Mouse (Mus musculus): ENCODE measurements at regions not wholly inside any gene's neighbourhood (a gene's known extent, or its start where the extent isn't known, plus 50 kb on each side); places are given as distances from the start of the nearest gene placed in this dataset.

DNA sequence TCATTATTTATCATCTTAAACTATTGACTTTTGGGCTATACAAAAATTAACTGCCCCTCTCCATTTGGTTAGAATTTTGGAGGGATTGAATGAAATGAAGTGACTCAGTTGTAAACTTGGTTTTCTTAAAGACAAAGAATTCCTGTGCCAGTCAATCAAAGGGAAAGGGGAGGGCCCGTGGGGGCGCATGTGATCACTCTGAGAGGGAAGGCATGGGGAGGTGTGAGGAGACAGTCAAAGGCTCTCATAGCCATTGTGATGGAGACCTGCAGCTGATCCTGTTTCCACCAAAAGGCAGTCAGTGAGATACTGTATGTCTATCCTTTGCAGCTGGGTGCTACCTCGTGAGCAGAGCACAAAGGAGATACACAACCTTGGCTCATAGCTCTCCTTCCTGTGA lies 156.6 kb upstream of the Slc24a2 start:
- DNase-seq (ENCODE audit: low read depth, low spot score): no peak

GRCm38 (mm10) chr4:87386271-87386670 lies 156.0 kb upstream of the Slc24a2 start:
- DNase-seq (ENCODE audit: low read depth, low spot score): no peak

GRCm38 (mm10) chr4:87385221-87385739 lies 155.0 kb upstream of the Slc24a2 start:
- DNase-seq (ENCODE audit: low read depth, low spot score): no peak

DNA sequence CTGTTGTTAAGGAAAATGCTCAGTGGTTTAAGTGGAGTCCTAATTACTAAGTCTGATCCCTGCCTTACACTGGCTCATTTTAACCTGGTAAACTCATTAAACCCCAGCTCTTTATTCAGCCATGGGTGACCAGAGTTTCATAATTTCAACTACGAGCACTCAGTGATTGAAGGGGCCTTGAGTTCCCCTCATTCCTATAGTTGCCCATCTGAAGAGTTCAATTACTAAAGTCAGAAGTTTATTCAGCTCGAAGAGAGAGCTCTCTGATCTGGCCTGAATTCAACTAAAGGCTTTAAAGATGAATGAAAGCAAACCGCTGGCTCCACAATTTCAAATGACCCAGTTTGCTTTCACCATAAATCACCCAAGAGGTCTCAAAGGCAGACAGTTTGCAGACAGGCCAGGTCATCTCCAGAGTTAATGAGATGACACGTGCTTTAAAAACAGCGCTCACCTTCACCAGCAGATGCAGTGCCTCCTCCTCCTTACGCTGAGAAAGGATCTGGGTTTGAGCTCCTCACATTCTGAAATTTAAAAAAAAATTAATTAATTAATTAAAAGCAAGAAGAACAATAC lies 154.3 kb upstream of the Slc24a2 start:
- no peak for DNase-seq (ENCODE audit: low read depth, low spot score)

- no peak for DNase-seq (ENCODE audit: low read depth, low spot score)
Observed at GRCm38 (mm10) chr4:87380716-87381115, 150.4 kb upstream of the Slc24a2 start.

DNA sequence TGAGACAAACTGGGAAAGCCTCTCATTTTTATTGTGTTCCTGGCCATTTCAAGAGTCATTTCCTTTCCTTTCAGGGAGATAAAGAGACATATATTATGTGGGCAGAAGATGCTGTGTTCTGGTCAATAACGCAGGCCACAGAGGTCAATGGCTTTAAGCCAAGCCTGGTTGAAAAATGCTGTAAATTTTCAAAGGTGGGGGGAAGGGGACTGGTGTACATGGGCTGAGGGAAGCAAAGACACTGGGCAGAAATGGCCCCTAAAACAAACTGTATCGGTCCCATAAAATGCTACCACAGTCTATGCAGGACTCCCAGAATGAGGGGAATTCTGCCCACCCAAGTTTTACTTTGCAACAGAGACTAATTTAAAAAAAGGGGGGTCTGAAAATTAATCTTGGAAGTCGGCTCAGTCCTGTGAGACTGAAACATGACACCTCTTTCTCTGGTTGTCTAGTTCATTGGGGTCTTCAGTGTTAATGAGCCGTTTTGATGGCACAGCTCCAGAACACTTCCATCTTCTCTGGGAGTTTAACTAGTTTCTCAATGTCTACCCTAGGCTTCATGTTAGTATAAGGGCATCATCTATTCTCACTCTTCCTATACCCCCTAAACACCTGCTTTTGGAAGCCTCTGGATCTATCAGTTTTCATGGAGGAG lies 149.4 kb upstream of the Slc24a2 start:
- no peak for DNase-seq (ENCODE audit: low read depth, low spot score)

DNA sequence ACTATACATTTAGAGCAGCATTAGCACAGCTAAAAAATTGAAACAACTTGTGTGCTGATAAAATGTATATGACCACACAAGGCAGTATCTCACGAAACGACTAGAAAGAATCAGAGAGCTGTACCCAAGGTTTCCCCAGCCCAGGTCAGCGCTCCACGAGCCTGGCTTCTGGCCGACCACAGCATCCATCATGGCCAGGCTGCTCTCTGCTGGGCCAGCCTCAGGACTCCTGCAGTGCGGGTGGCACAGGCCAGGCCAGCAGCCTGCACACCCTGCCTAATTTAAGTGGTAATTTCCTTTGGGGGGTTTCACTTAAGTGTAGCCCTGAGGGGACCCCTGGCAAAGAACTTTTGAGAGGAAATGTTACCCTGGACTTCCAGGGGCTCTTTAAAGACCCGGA lies 141.7 kb upstream of the Slc24a2 start:
- no peak for DNase-seq (ENCODE audit: low read depth, low spot score)

GRCm38 (mm10) chr4:87369626-87370234 lies 139.5 kb upstream of the Slc24a2 start:
- DNase-seq (ENCODE audit: low read depth, low spot score): no peak

- no peak for DNase-seq (ENCODE audit: low read depth, low spot score)
Observed at GRCm38 (mm10) chr4:87368413-87369160, 138.3 kb upstream of the Slc24a2 start.

DNA sequence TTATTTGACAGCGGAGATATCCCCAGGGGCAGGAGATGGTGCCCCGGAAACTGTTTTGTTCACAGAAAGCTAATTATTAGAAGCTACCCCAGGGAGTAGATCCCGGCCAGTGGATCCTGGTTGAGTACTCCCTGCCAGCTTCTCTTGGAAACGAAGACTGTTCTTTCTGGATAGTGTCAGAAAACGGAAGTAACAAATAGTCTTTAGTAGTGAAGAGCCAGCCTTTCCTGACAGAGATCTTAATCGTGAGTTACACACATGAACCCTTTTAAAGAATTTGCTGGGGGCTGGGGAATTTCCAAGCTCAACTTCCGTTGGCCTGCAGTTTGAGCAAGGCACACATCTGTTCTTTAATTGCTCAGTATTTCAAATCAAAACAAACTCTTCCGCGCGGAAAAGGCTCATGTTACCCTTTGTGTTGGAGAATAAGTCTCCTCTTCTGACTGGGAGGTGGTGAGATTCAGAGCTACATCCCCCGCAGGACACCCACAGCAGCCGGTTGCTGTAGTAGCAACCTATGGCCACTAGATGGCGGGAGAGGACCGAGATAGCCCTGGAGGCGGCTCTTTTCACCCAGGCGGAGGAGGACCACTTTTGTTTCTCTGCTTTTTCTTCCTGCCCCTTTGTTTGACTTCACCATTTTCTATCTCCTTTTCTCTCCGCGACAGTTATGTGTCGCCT lies 137.6 kb upstream of the Slc24a2 start:
- DNase-seq (ENCODE audit: low read depth, low spot score): peak; percentile 2

DNA sequence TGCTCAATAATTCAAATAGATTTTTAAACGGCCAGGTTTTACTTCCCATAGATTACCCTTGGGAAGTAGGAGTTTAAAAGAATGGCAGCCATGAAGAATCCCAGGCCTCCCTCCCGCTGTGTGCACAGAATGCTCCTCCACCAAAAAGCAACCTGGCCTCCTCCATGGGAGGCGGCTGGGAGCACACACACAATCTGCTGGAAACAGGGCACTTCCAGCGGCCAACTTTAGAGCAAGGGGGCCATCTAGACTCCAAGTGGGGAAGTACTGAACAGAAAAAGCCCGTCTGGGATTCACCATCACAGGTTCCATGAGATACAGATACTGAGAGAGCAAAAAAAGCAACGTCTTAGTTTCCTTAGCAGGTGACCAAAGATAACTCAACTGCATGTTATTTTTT lies 131.9 kb upstream of the Slc24a2 start:
- no peak for DNase-seq (ENCODE audit: low read depth, low spot score)

DNA sequence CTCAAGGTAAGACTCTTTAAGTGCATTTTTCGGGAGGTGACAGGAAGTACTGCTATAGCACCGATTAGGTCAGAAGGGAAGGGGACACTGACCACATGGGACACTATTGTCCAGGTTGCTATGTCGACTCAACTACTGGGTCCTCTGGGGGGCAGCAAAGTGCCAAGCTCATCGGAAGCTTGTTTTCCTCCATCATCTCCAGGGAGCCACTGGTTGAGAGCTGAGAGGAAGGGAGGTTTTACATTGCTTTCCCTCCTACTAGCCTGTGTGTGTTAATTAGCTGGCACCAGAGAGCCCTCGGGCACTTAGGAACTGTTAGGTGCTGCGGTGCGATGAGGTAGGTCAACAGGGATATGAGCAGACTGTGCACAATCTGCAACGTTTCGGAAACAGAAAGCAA lies 129.2 kb upstream of the Slc24a2 start:
- no peak for DNase-seq (ENCODE audit: low read depth, low spot score)

DNA sequence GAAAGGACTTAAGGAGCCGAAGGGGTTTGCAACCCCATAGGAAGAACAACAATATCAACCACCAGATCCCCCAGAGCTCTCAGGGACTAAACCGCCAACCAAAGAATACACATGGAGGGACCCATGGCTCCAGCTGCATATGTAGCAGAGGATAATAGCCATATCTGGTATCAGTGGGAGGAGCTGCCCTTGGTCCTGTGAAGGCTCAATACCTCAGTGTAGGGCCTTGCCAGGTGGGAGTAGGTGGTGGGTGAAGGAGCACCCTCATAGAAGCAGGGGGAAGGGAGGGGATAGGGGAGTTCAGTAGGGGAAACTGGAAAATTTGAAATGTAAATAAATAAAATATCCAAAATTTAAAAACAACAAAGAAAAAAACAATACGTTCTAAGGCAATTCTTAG lies 128.7 kb upstream of the Slc24a2 start:
- DNase-seq (ENCODE audit: low read depth, low spot score): no peak

DNA sequence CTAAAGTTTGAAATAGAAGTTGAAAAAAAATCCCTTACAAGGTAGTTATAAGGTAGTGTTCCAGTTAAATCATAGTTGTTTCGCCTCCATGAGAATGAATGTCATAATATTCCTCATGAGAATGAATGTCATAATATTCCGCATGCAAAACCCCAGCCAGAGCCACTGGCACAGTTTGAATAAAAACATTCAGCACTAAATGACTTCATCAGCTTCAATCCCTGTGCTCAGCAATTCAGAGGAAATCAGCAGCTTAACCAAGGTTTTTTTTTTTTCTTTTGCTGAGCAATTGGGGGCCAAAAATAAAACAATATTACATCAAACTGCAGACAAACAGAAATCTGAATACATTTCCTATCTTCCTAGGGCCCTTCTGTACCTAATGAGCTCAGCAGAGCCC lies 102.7 kb upstream of the Slc24a2 start:
- no peak for DNase-seq (ENCODE audit: low read depth, low spot score)

GRCm38 (mm10) chr4:87329136-87329535 lies 98.9 kb upstream of the Slc24a2 start:
- DNase-seq (ENCODE audit: low read depth, low spot score): no peak

GRCm38 (mm10) chr4:87321726-87322349 lies 91.6 kb upstream of the Slc24a2 start:
- no peak for DNase-seq (ENCODE audit: low read depth, low spot score)

GRCm38 (mm10) chr4:87298129-87298528 lies 67.9 kb upstream of the Slc24a2 start:
- no peak for DNase-seq (ENCODE audit: low read depth, low spot score)

- DNase-seq (ENCODE audit: low read depth, low spot score): no peak
Observed at GRCm38 (mm10) chr4:87294538-87294937, 64.3 kb upstream of the Slc24a2 start.
